Mouse (Mus musculus): Measurements from ENCODE around the gene Gk5.
"Not testable (repeated sequence)": the region's sequence is repeated elsewhere in the genome, so short reads cannot be mapped to it uniquely, and the experiment has no call there.

Gene Gk5

GRCm38 (mm10) chr9:96144883-96145282 is 25.7 kb downstream of the Gk5 start:
- no peak for DNase-seq (ENCODE audit: low read depth)

GRCm38 (mm10) chr9:96152801-96153200 is 33.6 kb downstream of the Gk5 start:
- DNase-seq (ENCODE audit: low read depth): no peak

- no peak for DNase-seq (ENCODE audit: low read depth)
These were observed 39.3 kb downstream of the Gk5 start for GRCm38 (mm10) chr9:96158431-96158830.

GRCm38 (mm10) chr9:96159047-96159446 is 39.9 kb downstream of the Gk5 start:
- no peak for DNase-seq (ENCODE audit: low read depth)

- no peak for DNase-seq (ENCODE audit: low read depth)
These were observed 41.6 kb downstream of the Gk5 start for GRCm38 (mm10) chr9:96160767-96161166.

GRCm38 (mm10) chr9:96162421-96162820 is 43.3 kb downstream of the Gk5 start:
- DNase-seq (ENCODE audit: low read depth): no peak

- no peak for DNase-seq (ENCODE audit: low read depth)
These were observed 44.3 kb downstream of the Gk5 start for GRCm38 (mm10) chr9:96163443-96163842.

- DNase-seq (ENCODE audit: low read depth): not testable (repeated sequence)
These were observed 44.8 kb downstream of the Gk5 start for GRCm38 (mm10) chr9:96163983-96164382.

GRCm38 (mm10) chr9:96167168-96167585 is 48.0 kb downstream of the Gk5 start:
- DNase-seq (ENCODE audit: low read depth): peak; percentile 83

- no peak for DNase-seq (ENCODE audit: low read depth)
These were observed 51.4 kb downstream of the Gk5 start for GRCm38 (mm10) chr9:96170600-96170999.

- no peak for DNase-seq (ENCODE audit: low read depth)
These were observed 65.7 kb downstream of the Gk5 start for GRCm38 (mm10) chr9:96184909-96185308.

- DNase-seq (ENCODE audit: low read depth): no peak
These were observed 67.5 kb downstream of the Gk5 start for GRCm38 (mm10) chr9:96186701-96187100.

- peak; percentile 91 for DNase-seq (ENCODE audit: low read depth)
These were observed 76.9 kb downstream of the Gk5 start, which contains the start of gene Tfdp2 for GRCm38 (mm10) chr9:96195885-96196622. Tfdp2 (plus strand) TSS chr9:96196275.

- peak; percentile 68 for DNase-seq (ENCODE audit: low read depth)
These were observed 77.5 kb downstream of the Gk5 start for GRCm38 (mm10) chr9:96196636-96197181.

GRCm38 (mm10) chr9:96197806-96198205 is 78.6 kb downstream of the Gk5 start:
- DNase-seq (ENCODE audit: low read depth): no peak

GRCm38 (mm10) chr9:96203663-96204062 is 84.5 kb downstream of the Gk5 start:
- no peak for DNase-seq (ENCODE audit: low read depth)

- no peak for DNase-seq (ENCODE audit: low read depth)
These were observed 88.3 kb downstream of the Gk5 start for GRCm38 (mm10) chr9:96207428-96207827.

GRCm38 (mm10) chr9:96213036-96213645 is 94.0 kb downstream of the Gk5 start:
- no peak for DNase-seq (ENCODE audit: low read depth)

GRCm38 (mm10) chr9:96214171-96214570 is 95.0 kb downstream of the Gk5 start:
- peak; percentile 49 for DNase-seq (ENCODE audit: low read depth)

GRCm38 (mm10) chr9:96217299-96217698 is 98.1 kb downstream of the Gk5 start:
- no peak for DNase-seq (ENCODE audit: low read depth)

- DNase-seq (ENCODE audit: low read depth): peak; percentile 33
These were observed 98.6 kb downstream of the Gk5 start for GRCm38 (mm10) chr9:96217799-96218198.

- no peak for DNase-seq (ENCODE audit: low read depth)
These were observed 100.0 kb downstream of the Gk5 start for GRCm38 (mm10) chr9:96219114-96219669.

- DNase-seq (ENCODE audit: low read depth): no peak
These were observed 101.3 kb downstream of the Gk5 start for GRCm38 (mm10) chr9:96220419-96220818.

Data from induced T-regulatory cell, adult 2 months (primary cell).